Mouse (Mus musculus): ENCODE results near the gene Foxg1. TPM values are rescaled to one million over a fixed set of nuclear protein-coding genes. Genes with fewer than 3 reads are reported as not detected.

Gene Foxg1
- polyA plus RNA-seq, 1 experiment = not detected

GRCm38 (mm10) chr12:49374606-49374995 is 7.9 kb upstream of the Foxg1 start:
- H3K4me1 ChIP-seq (ENCODE audit: control insufficient read depth, insufficient read depth, insufficient read length) = no peaks in the 10 kb centered on the region
- 0 out of 2 replicates have a peak, but pooled peaks cover 7% of the 10 kb centered on the region for H3K27me3 ChIP-seq (ENCODE audit: control insufficient read depth, insufficient read depth, low read length)
- DNase-seq (ENCODE audit: low read depth in 1 of 2, low spot score in 2 of 2) = no peak
- no peak overlapping the region for H3K27ac ChIP-seq (ENCODE audit: insufficient read depth, low read length)
- no peak overlapping the region for H3K4me3 ChIP-seq (ENCODE audit: extremely low read depth, insufficient read depth, insufficient read length)
- no peaks in the 10 kb centered on the region for H3K36me3 ChIP-seq (ENCODE audit: control insufficient read depth, insufficient read depth, low read length)
- 4% methylated on average over 14 of the region's 14 CpGs for WGBS
- TF ChIP-seq POLR2A (IDR thresholded peaks at IDR 0.05; ENCODE audit: low read depth, low read length) = no peak
- TF ChIP-seq CTCF (IDR thresholded peaks at IDR 0.05; ENCODE audit: extremely low read depth, insufficient read depth, insufficient read length, insufficient replicate concordance) = no peak

DNA sequence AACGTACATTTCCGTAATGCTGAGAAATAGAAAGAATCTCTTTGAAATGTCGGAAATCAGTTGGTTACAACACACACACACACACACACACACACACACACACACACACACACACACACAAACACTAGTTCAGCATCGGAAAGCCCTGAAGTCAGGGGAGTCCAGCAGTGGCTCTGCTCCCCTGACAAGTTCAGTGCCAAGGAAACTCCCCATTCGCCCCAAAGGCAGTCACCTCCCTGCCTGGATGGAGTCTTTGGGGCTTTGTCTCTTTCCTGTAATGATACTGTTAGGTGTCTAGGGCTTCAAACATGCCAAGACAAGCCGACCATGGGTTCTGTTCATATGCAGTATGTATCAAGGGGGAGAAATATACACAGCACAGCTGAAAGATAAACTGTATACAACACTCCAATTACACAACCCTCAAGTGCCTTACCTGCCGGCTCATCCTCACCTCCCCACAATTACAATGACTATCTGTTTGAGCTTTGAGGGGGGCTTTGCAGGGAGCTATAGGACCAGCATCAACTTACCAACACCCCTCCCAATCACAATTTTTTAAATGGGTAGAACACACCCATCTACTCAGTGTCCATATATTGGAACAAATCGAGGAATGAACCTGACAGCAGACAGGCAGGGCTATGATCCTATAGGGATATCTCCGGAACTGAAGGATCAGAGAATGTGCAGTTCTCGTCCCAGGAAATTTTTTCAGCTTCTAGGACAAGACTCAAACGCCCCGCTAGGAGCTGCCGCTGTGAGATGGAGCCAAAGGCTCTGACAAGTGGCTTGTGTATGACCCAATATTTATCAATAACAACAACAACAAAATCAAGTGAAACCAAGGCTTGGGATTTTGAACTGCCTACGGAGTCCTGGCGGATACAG is 6.8 kb upstream of the Foxg1 start:
- Histone ChIP-seq H3K4me3 (ENCODE audit: extremely low read depth, insufficient read depth, insufficient read length) (no peak overlapping the region), H3K27ac (ENCODE audit: insufficient read depth, low read length) (no peak overlapping the region), H3K36me3 (ENCODE audit: control insufficient read depth, insufficient read depth, low read length) (no peaks in the 10 kb centered on the region), H3K27me3 (ENCODE audit: control insufficient read depth, insufficient read depth, low read length) (peaks cover 7% of the 10 kb centered on the region; the same call in 1 of the 2 replicates), H3K4me1 (ENCODE audit: control insufficient read depth, insufficient read depth, insufficient read length) (no peaks in the 10 kb centered on the region)
- TF ChIP-seq POLR2A (IDR thresholded peaks at IDR 0.05; ENCODE audit: low read depth, low read length) = no peak
- TF ChIP-seq CTCF (IDR thresholded peaks at IDR 0.05; ENCODE audit: extremely low read depth, insufficient read depth, insufficient read length, insufficient replicate concordance) = no peak
- 11% methylated on average over 15 of the region's 15 CpGs for WGBS
- DNase-seq (ENCODE audit: low read depth in 1 of 2, low spot score in 2 of 2) = no peak

GRCm38 (mm10) chr12:49376318-49376992 is 6.0 kb upstream of the Foxg1 start:
- H3K27me3 ChIP-seq (ENCODE audit: control insufficient read depth, insufficient read depth, low read length) = peaks cover 7% of the 10 kb centered on the region; the same call in 1 of the 2 replicates

GRCm38 (mm10) chr12:49377281-49377970 is 5.0 kb upstream of the Foxg1 start:
- WGBS = 11% methylated on average over 15 of the region's 15 CpGs
- Histone ChIP-seq H3K4me1 (ENCODE audit: control insufficient read depth, insufficient read depth, insufficient read length) (no peaks in the 10 kb centered on the region), H3K36me3 (ENCODE audit: control insufficient read depth, insufficient read depth, low read length) (no peaks in the 10 kb centered on the region), H3K27me3 (ENCODE audit: control insufficient read depth, insufficient read depth, low read length) (peaks cover 7% of the 10 kb centered on the region; the same call in 1 of the 2 replicates), H3K27ac (ENCODE audit: insufficient read depth, low read length) (no peak overlapping the region), H3K4me3 (ENCODE audit: extremely low read depth, insufficient read depth, insufficient read length) (no peak overlapping the region)
- TF ChIP-seq CTCF (IDR thresholded peaks at IDR 0.05; ENCODE audit: extremely low read depth, insufficient read depth, insufficient read length, insufficient replicate concordance) (no peak), POLR2A (IDR thresholded peaks at IDR 0.05; ENCODE audit: low read depth, low read length) (no peak)
- DNase-seq (ENCODE audit: low read depth in 1 of 2, low spot score in 2 of 2) = no peak

More at GRCm38 (mm10) chr12:49376318-49376992, 6.0 kb upstream of the Foxg1 start:
- TF ChIP-seq POLR2A (IDR thresholded peaks at IDR 0.05; ENCODE audit: low read depth, low read length) = no peak
- no peak for TF ChIP-seq CTCF (IDR thresholded peaks at IDR 0.05; ENCODE audit: extremely low read depth, insufficient read depth, insufficient read length, insufficient replicate concordance)
- no peak for DNase-seq (ENCODE audit: low read depth in 1 of 2, low spot score in 2 of 2)
- H3K27ac ChIP-seq (ENCODE audit: insufficient read depth, low read length) = no peak overlapping the region
- H3K36me3 ChIP-seq (ENCODE audit: control insufficient read depth, insufficient read depth, low read length) = no peaks in the 10 kb centered on the region
- no peaks in the 10 kb centered on the region for H3K4me1 ChIP-seq (ENCODE audit: control insufficient read depth, insufficient read depth, insufficient read length)
- no peak overlapping the region for H3K4me3 ChIP-seq (ENCODE audit: extremely low read depth, insufficient read depth, insufficient read length)
- WGBS = 14% methylated on average over 19 of the region's 19 CpGs

DNA sequence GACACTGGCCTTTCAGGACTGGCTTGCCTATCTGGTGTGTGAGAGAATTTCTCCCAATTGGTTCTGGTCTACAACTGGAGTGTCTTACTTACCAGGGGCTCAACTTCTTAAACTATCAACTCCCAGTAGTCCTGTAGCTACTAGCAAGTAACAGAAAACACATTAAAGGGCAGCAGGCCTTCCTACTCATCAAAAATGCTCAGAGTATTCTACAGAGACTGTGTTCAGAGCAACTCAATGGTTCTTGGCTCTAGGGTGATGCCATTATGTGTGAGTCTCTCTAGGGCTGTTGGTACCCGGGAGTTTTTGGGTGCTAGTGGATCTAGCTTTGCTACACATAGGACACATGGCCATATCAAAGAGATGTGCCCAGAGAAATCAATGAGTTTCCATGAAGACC is 3.5 kb upstream of the Foxg1 start:
- Histone ChIP-seq H3K36me3 (ENCODE audit: control insufficient read depth, insufficient read depth, low read length) (no peaks in the 10 kb centered on the region), H3K4me1 (ENCODE audit: control insufficient read depth, insufficient read depth, insufficient read length) (no peaks in the 10 kb centered on the region), H3K27ac (ENCODE audit: insufficient read depth, low read length) (no peak overlapping the region), H3K27me3 (ENCODE audit: control insufficient read depth, insufficient read depth, low read length) (peaks cover 16% of the 10 kb centered on the region; the same call in 1 of the 2 replicates), H3K4me3 (ENCODE audit: extremely low read depth, insufficient read depth, insufficient read length) (no peak overlapping the region)
- DNase-seq (ENCODE audit: low read depth in 1 of 2, low spot score in 2 of 2) = no peak
- WGBS = 7% methylated on average over 1 of the region's 1 CpGs
- TF ChIP-seq POLR2A (IDR thresholded peaks at IDR 0.05; ENCODE audit: low read depth, low read length) (no peak), CTCF (IDR thresholded peaks at IDR 0.05; ENCODE audit: extremely low read depth, insufficient read depth, insufficient read length, insufficient replicate concordance) (no peak)

- TF ChIP-seq POLR2A (IDR thresholded peaks at IDR 0.05; ENCODE audit: low read depth, low read length) (no peak), CTCF (IDR thresholded peaks at IDR 0.05; ENCODE audit: extremely low read depth, insufficient read depth, insufficient read length, insufficient replicate concordance) (no peak)
Measured at GRCm38 (mm10) chr12:49379446-49379845, 3.0 kb upstream of the Foxg1 start.

More at GRCm38 (mm10) chr12:49379446-49379845, 3.0 kb upstream of the Foxg1 start:
- Histone ChIP-seq H3K27ac (ENCODE audit: insufficient read depth, low read length) (no peak overlapping the region), H3K36me3 (ENCODE audit: control insufficient read depth, insufficient read depth, low read length) (no peaks in the 10 kb centered on the region), H3K4me1 (ENCODE audit: control insufficient read depth, insufficient read depth, insufficient read length) (no peaks in the 10 kb centered on the region), H3K4me3 (ENCODE audit: extremely low read depth, insufficient read depth, insufficient read length) (no peak overlapping the region), H3K27me3 (ENCODE audit: control insufficient read depth, insufficient read depth, low read length) (peaks cover 18% of the 10 kb centered on the region)
- 9% methylated on average over 11 of the region's 11 CpGs for WGBS
- DNase-seq (ENCODE audit: low read depth in 1 of 2, low spot score in 2 of 2) = no peak

Measured in spleen, adult 2 months (tissue).